Comparison of ENCODE assay signal across 10 mouse cellular contexts in the genomic region with DNA sequence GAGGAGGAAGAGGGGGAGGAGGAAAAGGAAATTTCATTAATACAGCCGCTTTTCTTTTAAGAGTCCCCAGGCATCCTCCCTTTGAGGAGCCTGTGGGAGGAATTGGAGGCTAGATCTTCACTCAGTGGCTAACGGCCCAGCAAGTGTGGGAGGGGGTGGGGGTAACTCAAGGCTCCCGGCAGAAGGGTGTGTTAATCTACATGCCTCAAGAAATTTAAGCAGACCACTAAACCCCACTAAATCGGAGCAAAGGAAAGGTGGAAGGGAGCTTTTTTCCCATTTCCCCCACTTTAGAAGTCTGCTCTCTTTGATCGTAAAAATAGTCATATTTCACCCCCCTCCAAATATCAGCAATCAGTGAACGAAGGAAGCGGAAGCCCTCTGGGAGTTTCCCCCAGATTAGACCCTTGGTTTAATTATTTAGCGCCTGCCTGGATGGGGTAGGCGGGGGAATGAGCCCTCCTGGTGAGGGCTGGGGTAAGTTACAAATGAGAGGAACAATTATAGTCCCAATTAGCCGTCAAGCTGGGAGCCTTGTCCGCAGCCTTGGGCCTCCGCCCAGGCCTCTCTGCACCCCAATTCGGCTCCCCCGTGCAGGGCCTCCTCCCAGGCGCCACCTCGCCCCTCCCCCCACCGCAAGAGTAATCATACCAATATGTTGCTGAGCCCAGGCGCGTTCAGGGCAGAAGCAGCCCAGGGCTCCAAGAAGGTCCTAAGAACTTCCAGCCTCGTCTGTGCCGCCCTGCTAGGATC. TPM values are rescaled to one million over a fixed set of nuclear protein-coding genes. Genes with fewer than 3 reads are reported as not detected.
DNase-seq lines count a peak whose midpoint lies in the region; ATAC-seq and TF ChIP-seq lines count a peak whose summit lies in the region.
"Had no signal": no experiment of that assay in that cellular context is flagged by ENCODE, and none has a peak within 500 bp of the region (broad histone marks: within the 10 kb centered on the region; RNA-seq: fewer than 3 reads in every experiment).

No protein-coding gene starts in this region.

- 0 out of 2 replicates have a peak overlapping the region, but pooled peaks have one; percentile 13 for H3K9ac ChIP-seq in hindbrain, embryonic 13.5 days
- no peak overlapping the region for H3K9ac ChIP-seq in hindbrain, embryonic 14.5 days
- H3K9ac ChIP-seq in MEL (ENCODE audit: control insufficient read depth, low read depth, low read length, poor library complexity, severe bottlenecking), result peak overlapping the region; percentile 42; the same call in 1 of the 2 replicates

- no peaks in the 10 kb centered on the region for H3K79me2 ChIP-seq in MEL (ENCODE audit: control insufficient read depth, insufficient read depth, low read length, poor library complexity)

- 10% methylated on average over 21 of the region's 21 CpGs for WGBS in hindbrain, embryonic 13.5 days
- 14% methylated on average over 21 of the region's 21 CpGs for WGBS in hindbrain, embryonic 14.5 days
- WGBS in limb, embryonic 10.5 days, result 3% methylated on average over 21 of the region's 21 CpGs

- H3K27ac ChIP-seq in hindbrain, embryonic 13.5 days, result no peak overlapping the region
- no peak overlapping the region for H3K27ac ChIP-seq in hindbrain, embryonic 14.5 days
- H3K27ac ChIP-seq in MEL (ENCODE audit: control insufficient read depth, low read depth, low read length), result no peak overlapping the region
- H3K27ac ChIP-seq in limb, embryonic 10.5 days, result peak overlapping the region; percentile 96

- no peaks in the 10 kb centered on the region for H3K9me3 ChIP-seq in hindbrain, embryonic 13.5 days
- no peaks in the 10 kb centered on the region for H3K9me3 ChIP-seq in hindbrain, embryonic 14.5 days (ENCODE audit: control insufficient read depth, low read length)
- no peaks in the 10 kb centered on the region for H3K9me3 ChIP-seq in MEL (replicated peaks; ENCODE audit: insufficient read depth, low read length)
- H3K9me3 ChIP-seq in limb, embryonic 10.5 days (replicated peaks), result no peaks in the 10 kb centered on the region

- ATAC-seq in hindbrain, embryonic 13.5 days (ENCODE audit: low FRiP score), result no peak
- ATAC-seq in hindbrain, embryonic 14.5 days (ENCODE audit: low FRiP score), result no peak
- ATAC-seq in inflammation-experienced regulatory T-cells, adult 6 months, result no peak

- TF ChIP-seq POLR2A in MEL (IDR thresholded peaks at IDR 0.05; ENCODE audit: control insufficient read depth in 1 of 2, insufficient read depth in 1 of 2, low read depth in 1 of 2, low read length in 2 of 2, poor library complexity in 1 of 2), result no peak

- H3K4me2 ChIP-seq in hindbrain, embryonic 13.5 days, result peak overlapping the region; percentile 10; the same call in 1 of the 2 replicates
- no peak overlapping the region for H3K4me2 ChIP-seq in hindbrain, embryonic 14.5 days (replicated peaks)

- peaks cover 26% of the 10 kb centered on the region for H3K4me1 ChIP-seq in hindbrain, embryonic 13.5 days (replicated peaks)
- peaks cover 3% of the 10 kb centered on the region; the same call in 1 of the 2 replicates for H3K4me1 ChIP-seq in hindbrain, embryonic 14.5 days (replicated peaks; ENCODE audit: control insufficient read depth, insufficient read depth, low read length)
- H3K4me1 ChIP-seq in MEL (ENCODE audit: control insufficient read depth in 1 of 2, insufficient read depth in 2 of 2, low read length in 2 of 2), result peaks cover 0 to 9% of the 10 kb centered on the region in 2 experiments; a peak in 1 of 4 replicates
- H3K4me1 ChIP-seq in limb, embryonic 10.5 days, result peaks cover 69% of the 10 kb centered on the region

- H3K4me3 ChIP-seq in hindbrain, embryonic 13.5 days, result no peak overlapping the region
- H3K4me3 ChIP-seq in hindbrain, embryonic 14.5 days (replicated peaks; ENCODE audit: low read length), result no peak overlapping the region
- H3K4me3 ChIP-seq in MEL (ENCODE audit: control insufficient read depth in 1 of 2, insufficient read depth in 1 of 2, low read depth in 2 of 2, low read length in 2 of 2), result peak overlapping the region; percentile 24 to 32; a peak in 3 of 4 replicates
- peak overlapping the region; percentile 11 for H3K4me3 ChIP-seq in limb, embryonic 10.5 days

- H3K36me3 ChIP-seq in hindbrain, embryonic 13.5 days, result no peaks in the 10 kb centered on the region
- no peaks in the 10 kb centered on the region for H3K36me3 ChIP-seq in hindbrain, embryonic 14.5 days (replicated peaks; ENCODE audit: control insufficient read depth, insufficient read depth)
- no peaks in the 10 kb centered on the region for H3K36me3 ChIP-seq in MEL (ENCODE audit: control insufficient read depth in 1 of 2, insufficient read depth in 2 of 2, low read length in 2 of 2)
- H3K36me3 ChIP-seq in limb, embryonic 10.5 days, result no peaks in the 10 kb centered on the region

- TF ChIP-seq EP300 in MEL (IDR thresholded peaks at IDR 0.05; ENCODE audit: low read depth in 1 of 2, low read length in 2 of 2), result no peak

- no peak for TF ChIP-seq CTCF in MEL (IDR thresholded peaks at IDR 0.05 in 2 of 3, conservative IDR thresholded peaks at IDR 0.05 in 1 of 3; ENCODE audit: control insufficient read depth in 1 of 3, insufficient read depth in 1 of 3, low read depth in 2 of 3, low read length in 3 of 3, poor library complexity in 1 of 3, severe bottlenecking in 1 of 3)

- DNase-seq in hindbrain, embryonic 14.5 days (ENCODE audit: low spot score), result no peak
- DNase-seq in MEL (ENCODE audit: low read depth, low spot score), result peak; percentile 55
- peak; percentile 52 for DNase-seq in embryo, embryonic 11.5 days (ENCODE audit: low read depth, low spot score)
- peak; percentile 93 for DNase-seq in limb, embryonic 10.5 days (ENCODE audit: low spot score)
- DNase-seq in right cerebral cortex, postnatal 36 days (ENCODE audit: low spot score in 2 of 2), result no peak
- DNase-seq in layer of hippocampus, adult 18-20 months (ENCODE audit: low spot score in 2 of 2), result no peak
- DNase-seq: heart, postnatal 4 days had no signal

- H3K27me3 ChIP-seq in hindbrain, embryonic 13.5 days, result 0 out of 2 replicates have a peak, but pooled peaks cover under 1% of the 10 kb centered on the region
- no peaks in the 10 kb centered on the region for H3K27me3 ChIP-seq in hindbrain, embryonic 14.5 days (ENCODE audit: control insufficient read depth, insufficient read depth, low read length)
- peaks cover 6 to 7% of the 10 kb centered on the region in 2 experiments; a peak in 3 of 4 replicates for H3K27me3 ChIP-seq in MEL (ENCODE audit: control insufficient read depth in 1 of 2, insufficient read depth in 2 of 2, low read length in 2 of 2)
- no peaks in the 10 kb centered on the region for H3K27me3 ChIP-seq in limb, embryonic 10.5 days (ENCODE audit: low read depth, poor library complexity, severe bottlenecking)

- no peak for TF ChIP-seq RAD21 in MEL (IDR thresholded peaks at IDR 0.05; ENCODE audit: low read depth, low read length)

TF ChIP-seq in MEL, 35 proteins besides CTCF, POLR2A, EP300 and RAD21 (continues in another document):
- TF ChIP-seq USF2 (IDR thresholded peaks at IDR 0.05; ENCODE audit: borderline replicate concordance in 1 of 2, insufficient read depth in 1 of 2, low read depth in 1 of 2, low read length in 2 of 2) (no peak), ZMIZ1 (IDR thresholded peaks at IDR 0.05; ENCODE audit: low read depth, low read length) (no peak)

RNA-seq across cellular contexts. Expression of a gene that starts 1.6 kb away (rescaled TPM):
- 3.0 and 3.8 TPM in 2 replicates for polyA plus RNA-seq in hindbrain, embryonic 13.5 days (2015; fragmentation: Nextera tagmentation; extraction: Ambion mirVana)
- polyA plus RNA-seq in hindbrain, embryonic 14.5 days (2014; fragmentation: Nextera tagmentation; extraction: Ambion mirVana), result 3.7 and 3.9 TPM in 2 replicates
- not detected in 2 replicates for total RNA-seq in MEL (2012; rRNA removed)
- polyA plus RNA-seq in MEL (2012; ENCODE audit: insufficient read depth in 1 of 2, insufficient read length in 2 of 2, low read depth in 1 of 2, low replicate concordance in 2 of 2, missing spikeins in 1 of 2), result not detected
- 111 and 140 TPM in 2 replicates for polyA plus RNA-seq in limb, embryonic 10.5 days (2016; fragmentation: Nextera tagmentation; extraction: Ambion mirVana)
- not detected for polyA plus RNA-seq in inflammation-experienced regulatory T-cells, adult 6 months (2017; shearing (Covaris generic))
- 1 to 10 TPM in 1 of 2 experiments, under 1 TPM in 1; 0.94 to 1.9 TPM for total RNA-seq in layer of hippocampus, adult 18-20 months (2021)
- total RNA-seq: liver, adult 2 months had no signal
- polyA plus RNA-seq: liver, adult 2 months had no signal

RNA-seq across cellular contexts. Expression of a gene that starts 6.3 kb away (rescaled TPM):
- 38.3 and 41.0 TPM in 2 replicates for polyA plus RNA-seq in hindbrain, embryonic 13.5 days (2015; fragmentation: Nextera tagmentation; extraction: Ambion mirVana)
- 37.6 and 39.3 TPM in 2 replicates for polyA plus RNA-seq in hindbrain, embryonic 14.5 days (2014; fragmentation: Nextera tagmentation; extraction: Ambion mirVana)
- 38.5 and 50.1 TPM in 2 replicates for total RNA-seq in MEL (2012; rRNA removed)
- 10 to 100 TPM in 1 of 2 experiments, not detected in 1; 54.6 TPM for polyA plus RNA-seq in MEL (2012; ENCODE audit: insufficient read depth in 1 of 2, insufficient read length in 2 of 2, low read depth in 1 of 2, low replicate concordance in 2 of 2, missing spikeins in 1 of 2)
- 59.4 and 61.3 TPM in 2 replicates for polyA plus RNA-seq in limb, embryonic 10.5 days (2016; fragmentation: Nextera tagmentation; extraction: Ambion mirVana)
- 10 to 100 TPM; 36.4 to 43.6 (median 36.4) TPM for polyA plus RNA-seq in inflammation-experienced regulatory T-cells, adult 6 months (2017; shearing (Covaris generic))
- total RNA-seq in layer of hippocampus, adult 18-20 months (2021), result 10 to 100 TPM; 40.2 to 43.3 TPM

RNA-seq across cellular contexts. Expression of a gene that starts 28.8 kb away (rescaled TPM):
- 108 and 115 TPM in 2 replicates for polyA plus RNA-seq in hindbrain, embryonic 13.5 days (2015; fragmentation: Nextera tagmentation; extraction: Ambion mirVana)
- polyA plus RNA-seq in hindbrain, embryonic 14.5 days (2014; fragmentation: Nextera tagmentation; extraction: Ambion mirVana), result 102 and 103 TPM in 2 replicates
- total RNA-seq in MEL (2012; rRNA removed), result 66.3 and 83.2 TPM in 2 replicates
- 10 to 100 TPM in 1 of 2 experiments, not detected in 1; 58.9 TPM for polyA plus RNA-seq in MEL (2012; ENCODE audit: insufficient read depth in 1 of 2, insufficient read length in 2 of 2, low read depth in 1 of 2, low replicate concordance in 2 of 2, missing spikeins in 1 of 2)
- 138 and 141 TPM in 2 replicates for polyA plus RNA-seq in limb, embryonic 10.5 days (2016; fragmentation: Nextera tagmentation; extraction: Ambion mirVana)
- polyA plus RNA-seq in inflammation-experienced regulatory T-cells, adult 6 months (2017; shearing (Covaris generic)), result 10 to 100 TPM; 27.4 to 34.0 (median 28.7) TPM
- total RNA-seq in layer of hippocampus, adult 18-20 months (2021), result 10 to 100 TPM; 32.1 to 32.5 TPM

RNA-seq across cellular contexts. Expression of a gene that starts 33.0 kb away (rescaled TPM):
- polyA plus RNA-seq in hindbrain, embryonic 13.5 days (2015; fragmentation: Nextera tagmentation; extraction: Ambion mirVana), result 1.7 and 2.4 TPM in 2 replicates
- polyA plus RNA-seq in hindbrain, embryonic 14.5 days (2014; fragmentation: Nextera tagmentation; extraction: Ambion mirVana), result 0.87 and 2.1 TPM in 2 replicates
- 0.50 TPM in 1 of 2 replicates, not detected in the other for total RNA-seq in MEL (2012; rRNA removed)
- polyA plus RNA-seq in MEL (2012; ENCODE audit: insufficient read depth in 1 of 2, insufficient read length in 2 of 2, low read depth in 1 of 2, low replicate concordance in 2 of 2, missing spikeins in 1 of 2), result 1 to 10 TPM in 1 of 2 experiments, not detected in 1; 1.8 TPM
- polyA plus RNA-seq in limb, embryonic 10.5 days (2016; fragmentation: Nextera tagmentation; extraction: Ambion mirVana), result 2.1 and 4.0 TPM in 2 replicates
- polyA plus RNA-seq in inflammation-experienced regulatory T-cells, adult 6 months (2017; shearing (Covaris generic)), result 1 to 10 TPM in 1 of 3 experiments, under 1 TPM in 2; 0.55 to 2.5 (median 0.84) TPM
- 1 to 10 TPM; 4.9 to 5.2 TPM for total RNA-seq in layer of hippocampus, adult 18-20 months (2021)
- total RNA-seq: liver, adult 2 months had no signal
- polyA plus RNA-seq: liver, adult 2 months had no signal

Comparison
In these comparisons a context has a peak if more than half of its experiments do, and no peak if none do; other contexts are left out.
1. H3K4me3 ChIP-seq: peak in MEL (2 of 2) and limb, embryonic 10.5 days (single experiment); none in hindbrain, embryonic 13.5 days (single experiment) and hindbrain, embryonic 14.5 days (single experiment).
2. DNase-seq: peak in MEL (single experiment), embryo, embryonic 11.5 days (single experiment) and limb, embryonic 10.5 days (single experiment); none in hindbrain, embryonic 14.5 days (single experiment), right cerebral cortex, postnatal 36 days (0 of 2) and layer of hippocampus, adult 18-20 months (0 of 2).
3. RNA of a gene that starts 1.6 kb away (polyA plus RNA-seq): 111 to 140 TPM in limb, embryonic 10.5 days; 3.7 to 3.9 TPM in hindbrain, embryonic 14.5 days, 3.0 to 3.8 TPM in hindbrain, embryonic 13.5 days, not detected in MEL and not detected in inflammation-experienced regulatory T-cells, adult 6 months; every median in the first group is over 10 times any median in the second.